Mouse (Mus musculus) layer of hippocampus, postnatal 10 days (tissue): Measurements from ENCODE around the gene Il2rb. TPM values are rescaled to one million over a fixed set of nuclear protein-coding genes. Genes with fewer than 3 reads are reported as not detected.

Experiments used
- DNase-seq, 2 experiments: peaks; one replicate each; pipeline ENCODE4 v3.0.0; 2021; ENCODE audit warnings: low spot score in 2 of 2
- total RNA-seq, 2 experiments: library from RNA; stranded (reverse); gene quantifications; 2 replicates each; pipeline ENCODE4 v1.2.3; 2021

The Il2rb gene
- total RNA-seq, 2 experiments from 2014 or later = 0.11 TPM; not detected in 1

DNA sequence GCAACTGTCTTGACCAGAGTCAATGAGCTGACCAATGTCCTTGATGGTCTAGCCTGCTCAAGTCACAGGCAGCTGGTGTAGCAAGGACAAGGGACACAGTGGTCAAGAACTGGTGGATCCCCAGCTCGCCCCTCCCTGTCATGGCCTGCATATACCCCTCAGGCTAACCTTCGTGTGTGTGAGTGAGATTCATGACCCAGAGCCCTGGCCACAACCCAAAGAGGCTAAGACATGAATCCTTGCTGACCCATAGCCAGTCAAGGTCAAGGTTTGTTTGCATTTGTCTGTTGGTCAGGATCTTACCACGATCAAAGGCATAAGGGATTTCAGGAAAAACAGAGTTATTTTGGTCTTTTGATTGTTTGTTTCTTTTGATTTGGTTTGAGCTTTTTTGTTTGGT lies 12.6 kb downstream of the Il2rb start:
- DNase-seq = no peak

DNA sequence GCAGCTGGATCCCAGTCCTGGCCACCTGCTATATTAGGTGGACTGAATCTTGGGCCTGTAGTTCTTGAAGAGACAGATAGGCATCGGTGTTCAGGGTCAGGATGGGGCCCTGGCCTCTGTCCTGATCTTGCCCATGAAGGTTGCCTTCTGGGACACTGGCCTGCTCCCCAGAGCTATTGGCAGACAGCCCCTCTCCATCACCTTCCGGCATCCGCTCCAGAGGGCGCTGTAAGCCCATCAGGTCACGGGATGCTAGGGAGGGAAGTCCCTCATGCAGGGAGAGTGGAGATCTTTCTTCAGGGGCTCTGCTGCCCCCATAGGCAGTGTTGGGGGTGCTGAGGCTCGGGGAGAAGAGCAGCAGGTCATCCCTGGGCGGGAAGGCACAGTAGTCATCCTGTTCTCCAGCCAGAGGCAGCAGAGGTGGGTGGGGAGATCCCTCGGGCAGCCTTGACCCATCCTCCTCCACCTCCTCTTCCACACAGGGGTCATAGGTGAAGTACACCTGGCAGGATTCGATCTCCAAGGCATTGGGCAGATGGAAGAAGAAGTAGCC lies 13.5 kb downstream of the Il2rb start:
- DNase-seq = no peak

DNA sequence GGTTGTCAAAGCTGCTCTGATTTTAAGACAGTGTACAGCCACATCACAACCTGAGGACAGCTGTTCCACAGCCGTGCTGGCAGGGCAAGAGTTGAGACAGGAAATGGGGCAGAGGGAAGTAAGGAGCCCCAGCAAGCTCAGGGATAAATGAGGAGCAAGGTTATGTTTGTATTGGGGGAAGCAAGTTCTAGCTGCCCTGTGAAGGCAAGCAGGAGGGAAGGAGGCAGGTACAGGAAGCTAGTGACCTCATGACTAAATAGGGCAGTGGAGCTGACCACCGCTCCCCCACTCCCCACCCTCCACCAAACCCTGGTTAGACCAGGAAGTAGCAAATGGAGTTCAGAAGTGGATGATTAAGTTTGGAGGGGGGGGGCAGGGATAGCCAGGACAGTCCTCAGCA lies 14.1 kb downstream of the Il2rb start:
- DNase-seq = no peak

DNA sequence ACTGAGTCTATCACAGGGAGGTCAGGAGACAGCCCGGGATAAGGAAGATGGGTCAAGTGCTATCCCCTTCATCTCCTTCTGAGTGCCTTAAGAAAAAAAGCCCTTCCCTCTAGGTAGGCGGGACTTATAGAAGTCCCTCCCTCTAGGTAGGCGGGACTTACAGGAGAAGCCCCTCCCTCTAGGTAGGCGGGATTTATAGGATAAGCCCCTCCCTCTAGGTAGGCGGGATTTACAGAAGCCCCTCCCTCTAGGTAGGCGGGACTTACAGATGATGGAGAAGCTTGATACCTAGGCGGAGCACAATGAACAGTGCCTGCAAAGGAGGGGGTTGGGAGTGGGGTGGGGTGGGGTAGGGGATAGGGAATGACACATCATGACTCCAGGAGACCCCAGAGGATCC lies 15.0 kb downstream of the Il2rb start:
- DNase-seq = no peak

DNA sequence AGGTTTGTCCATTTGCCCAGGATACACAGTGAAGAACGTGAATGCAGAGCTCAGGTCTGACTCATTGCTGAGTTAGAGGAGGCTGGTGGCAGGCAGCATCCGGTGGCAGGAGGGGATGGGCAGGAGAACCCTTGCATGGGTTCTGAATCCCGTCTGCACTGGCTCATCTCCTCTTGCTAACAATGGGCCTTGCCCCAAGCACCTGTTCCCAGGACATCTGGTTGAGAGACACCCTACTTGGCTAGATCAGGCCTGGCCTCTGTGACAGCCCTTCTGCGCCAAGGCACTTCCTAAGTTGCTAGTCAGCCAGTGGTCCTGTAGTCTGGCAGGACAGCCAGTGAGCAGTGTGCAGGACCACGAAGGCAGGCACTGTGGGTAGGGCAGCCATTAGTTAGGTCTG lies 15.6 kb downstream of the Il2rb start:
- DNase-seq = no peak

DNA sequence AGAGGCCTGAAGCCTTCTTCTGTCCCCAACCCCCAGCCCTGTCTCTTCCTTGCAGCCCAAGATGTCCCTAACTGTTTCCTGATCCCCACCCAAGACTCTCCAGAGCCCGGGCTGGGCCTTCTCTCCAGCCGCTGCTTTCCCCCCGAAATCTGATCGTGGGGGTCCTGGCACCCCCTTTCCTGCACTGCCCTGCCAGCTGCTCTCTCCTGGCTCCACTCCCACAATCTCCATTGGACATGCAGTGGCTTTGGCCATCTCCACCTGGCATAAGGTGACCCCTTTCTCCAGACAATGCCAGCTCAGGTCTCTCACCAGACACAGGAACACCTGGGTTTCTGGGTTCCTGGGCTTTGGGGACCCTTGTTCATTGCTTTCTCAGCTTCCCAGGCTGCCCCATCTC lies 17.0 kb downstream of the Il2rb start:
- no peak for DNase-seq

DNA sequence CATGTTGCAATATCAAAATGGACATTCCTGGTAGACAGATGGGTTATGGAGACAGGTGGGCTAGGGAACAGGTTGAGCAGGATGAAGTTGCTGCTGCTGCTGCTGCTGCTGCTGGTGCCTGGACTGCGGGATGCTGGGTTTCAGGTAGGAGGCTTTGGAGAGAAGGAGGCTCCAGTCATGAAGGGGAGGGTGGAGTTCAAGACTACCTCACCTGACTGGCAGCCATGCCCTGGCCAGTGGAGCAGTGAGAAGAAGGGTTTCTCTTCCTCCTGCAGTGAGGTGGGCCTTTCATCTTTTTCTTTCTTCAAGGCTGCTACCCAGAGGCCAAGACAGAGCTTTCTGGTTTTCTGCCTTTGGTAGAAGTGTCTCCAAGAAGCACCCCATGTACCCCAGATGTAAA lies 18.2 kb downstream of the Il2rb start:
- DNase-seq = no peak

DNA sequence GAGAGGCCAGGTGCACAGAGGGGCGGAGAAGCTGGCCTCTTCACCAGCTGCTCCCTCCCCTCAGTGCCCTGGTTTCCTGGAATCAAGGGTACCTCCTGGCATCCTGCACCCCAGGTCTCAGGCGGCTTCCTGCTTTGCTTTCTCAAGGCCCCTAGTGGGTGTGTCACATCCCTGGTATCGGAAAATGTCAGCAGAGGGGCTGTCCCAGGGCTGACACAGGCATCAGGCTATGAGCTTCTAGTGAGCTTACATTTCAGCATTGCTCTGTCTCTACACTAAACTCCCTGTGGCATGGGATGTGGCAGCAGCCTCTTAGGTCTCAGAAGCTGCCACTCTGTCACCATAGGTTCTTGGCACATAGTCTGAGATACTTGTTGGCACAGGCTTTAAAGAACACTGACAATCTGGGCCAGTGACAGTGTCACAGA lies 19.5 kb downstream of the Il2rb start:
- no peak for DNase-seq

DNA sequence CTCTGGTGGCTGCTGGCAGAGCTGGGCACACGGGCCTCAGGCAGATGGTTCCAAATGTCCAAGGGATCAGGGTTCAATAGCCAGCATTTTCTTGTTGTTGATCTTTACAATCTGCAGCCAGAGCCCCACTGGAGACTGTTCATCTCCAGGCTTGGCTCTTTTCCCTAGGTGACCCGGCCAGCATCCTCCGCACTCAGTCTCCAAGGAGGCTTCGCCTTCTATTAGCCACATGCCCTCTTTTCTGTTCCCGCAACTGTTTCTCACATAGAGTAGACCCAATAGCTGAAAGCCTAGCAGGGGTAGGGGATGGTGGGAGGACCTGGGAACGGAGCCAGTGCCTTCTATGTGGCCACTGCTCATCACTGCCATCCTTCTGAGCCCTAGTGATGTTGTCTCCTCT lies 21.6 kb downstream of the Il2rb start:
- no peak for DNase-seq

DNA sequence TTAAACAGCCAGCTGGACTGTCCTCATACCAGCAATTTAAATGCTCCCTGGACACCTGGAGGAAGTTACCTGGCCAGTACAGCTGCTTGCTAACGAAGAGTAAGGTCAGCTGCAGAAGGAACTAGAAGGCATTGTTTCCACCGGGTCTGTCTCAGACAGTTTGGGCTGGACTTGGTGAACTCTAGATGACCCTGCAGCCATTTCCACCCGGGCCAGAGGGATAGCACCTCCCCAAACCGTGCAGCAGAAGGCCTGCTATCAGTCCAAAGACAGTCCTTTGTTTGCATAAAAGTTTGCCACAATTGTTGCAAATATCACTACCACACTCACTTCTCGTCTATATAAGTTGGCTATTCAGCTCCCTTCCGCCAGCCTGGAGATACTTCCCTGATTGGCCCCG lies 23.2 kb downstream of the Il2rb start:
- no peak for DNase-seq

DNA sequence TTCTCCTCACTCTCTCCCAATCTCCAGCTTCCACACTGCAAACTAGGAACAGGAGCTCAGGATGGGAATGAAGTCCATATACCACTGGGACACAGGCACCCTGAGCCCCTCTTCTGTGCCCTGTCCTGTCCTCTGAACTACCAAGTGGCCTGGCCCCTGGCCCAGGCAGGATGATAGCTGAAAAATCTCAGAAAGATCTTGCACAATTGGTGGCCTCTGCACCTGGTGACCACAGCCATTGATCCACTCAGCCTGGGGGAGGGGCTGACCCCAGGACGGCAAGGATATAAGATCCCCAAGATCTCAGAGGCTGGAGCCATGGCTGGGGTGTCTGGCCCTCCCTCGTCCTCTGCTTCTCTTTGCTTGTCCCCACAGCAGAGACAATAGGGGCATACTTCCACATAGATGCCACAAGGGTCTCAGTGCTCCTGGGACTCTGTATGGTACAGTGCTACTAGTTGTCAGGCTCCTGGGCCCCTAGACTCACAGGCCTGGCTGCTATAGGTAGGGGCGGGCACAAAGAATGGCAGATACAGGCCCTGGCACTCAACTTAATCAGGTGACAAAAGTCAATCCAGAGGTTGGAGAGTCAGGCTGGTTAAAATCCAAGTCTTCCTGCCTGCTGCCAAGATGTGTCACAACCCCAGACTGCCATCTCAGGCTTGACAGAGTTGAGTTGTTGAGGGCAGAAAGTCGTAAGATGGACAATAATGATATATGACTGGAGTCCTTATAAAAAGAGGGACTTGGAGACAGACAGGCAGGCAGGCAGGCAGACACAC lies 24.4 kb downstream of the Il2rb start:
- DNase-seq = no peak

DNA sequence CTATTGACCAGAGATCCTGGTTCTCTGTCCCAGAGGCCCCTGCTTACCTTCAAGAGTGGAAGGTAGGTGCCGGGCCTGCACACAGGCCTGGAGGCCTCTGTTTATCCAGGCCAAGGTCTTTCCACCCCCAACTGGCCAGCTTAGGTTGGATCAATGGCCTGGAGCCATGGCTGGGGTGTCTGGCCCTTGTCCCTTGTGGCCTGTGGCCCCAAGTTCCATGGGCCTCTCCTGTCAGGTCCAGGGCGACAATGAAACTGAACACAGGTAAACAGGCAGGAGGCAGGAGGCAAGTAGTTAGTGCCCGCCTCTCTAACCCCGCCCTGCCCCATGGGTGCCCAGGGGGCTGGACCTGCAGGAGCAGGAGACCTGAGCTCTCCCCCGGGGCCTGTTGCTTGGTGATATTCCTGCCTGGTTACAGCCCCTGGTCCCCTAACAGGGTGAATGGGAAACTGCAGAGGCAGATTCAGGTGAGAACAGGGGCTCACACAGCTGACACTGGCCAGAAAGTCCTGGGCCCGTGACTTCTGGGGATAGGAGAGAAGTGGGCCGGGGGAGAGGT lies 26.6 kb downstream of the Il2rb start, which contains the start of gene Tmprss6:
Gene Tmprss6 (minus strand): TSS at position 256 of the 559 bp plus-strand sequence.
- DNase-seq = no peak

DNA sequence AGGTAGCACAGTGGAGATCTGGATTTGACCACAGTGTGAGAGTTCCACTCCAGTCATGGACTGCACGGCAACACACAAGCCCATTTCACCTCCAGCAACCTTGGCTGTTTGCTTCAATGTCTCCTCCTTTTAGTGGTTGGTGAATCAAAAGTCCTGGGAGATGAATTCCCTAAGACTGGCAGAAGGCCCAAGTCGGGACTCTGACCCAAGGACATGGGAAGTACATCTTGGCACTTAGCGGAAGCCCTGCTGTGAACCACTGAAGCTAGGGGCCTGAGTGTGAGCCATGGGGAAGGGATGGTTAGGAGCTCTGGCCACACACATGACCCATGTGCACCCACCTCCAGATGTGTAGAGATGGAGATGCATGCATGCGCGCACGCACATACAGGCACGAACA lies 27.5 kb downstream of the Il2rb start:
- no peak for DNase-seq

DNA sequence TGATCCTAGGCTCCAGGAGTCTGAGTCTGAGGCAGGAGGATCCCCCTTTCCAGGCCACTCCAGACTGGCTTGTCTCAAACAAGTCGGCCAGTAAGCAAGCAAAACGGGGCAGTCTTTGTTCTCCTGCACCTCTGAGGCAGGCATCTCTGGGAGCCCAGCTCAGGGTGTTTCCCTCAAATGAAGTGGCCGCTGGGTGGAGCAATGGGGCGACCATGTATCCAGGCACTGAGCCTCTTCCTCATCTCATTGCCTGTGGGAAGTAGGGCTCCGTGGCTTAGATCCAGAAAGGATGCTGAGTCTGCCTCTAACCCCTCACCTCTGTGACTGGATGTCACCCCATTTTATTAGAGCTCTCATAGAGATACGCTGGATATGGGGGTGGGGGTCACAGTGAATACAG lies 28.3 kb downstream of the Il2rb start:
- DNase-seq = no peak

DNA sequence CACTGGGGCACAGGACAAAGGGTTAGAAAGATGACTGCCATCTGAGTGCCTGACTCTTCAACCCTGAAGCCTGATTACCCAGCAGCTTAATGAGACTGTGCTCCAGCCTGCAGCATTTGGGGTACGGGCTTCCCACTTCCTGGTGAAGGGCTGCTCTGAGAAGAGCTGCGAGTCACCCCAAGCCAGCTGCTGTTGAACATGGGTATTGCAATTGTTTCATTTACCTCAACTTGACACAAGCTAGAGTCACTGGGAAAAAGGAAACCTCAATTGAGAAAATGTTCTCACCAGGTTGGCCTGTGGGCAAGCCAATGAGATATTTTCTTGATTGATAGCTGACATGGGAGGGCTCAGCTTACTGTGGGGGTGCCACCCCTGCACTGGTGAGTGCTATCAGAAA lies 32.1 kb downstream of the Il2rb start:
- no peak for DNase-seq

DNA sequence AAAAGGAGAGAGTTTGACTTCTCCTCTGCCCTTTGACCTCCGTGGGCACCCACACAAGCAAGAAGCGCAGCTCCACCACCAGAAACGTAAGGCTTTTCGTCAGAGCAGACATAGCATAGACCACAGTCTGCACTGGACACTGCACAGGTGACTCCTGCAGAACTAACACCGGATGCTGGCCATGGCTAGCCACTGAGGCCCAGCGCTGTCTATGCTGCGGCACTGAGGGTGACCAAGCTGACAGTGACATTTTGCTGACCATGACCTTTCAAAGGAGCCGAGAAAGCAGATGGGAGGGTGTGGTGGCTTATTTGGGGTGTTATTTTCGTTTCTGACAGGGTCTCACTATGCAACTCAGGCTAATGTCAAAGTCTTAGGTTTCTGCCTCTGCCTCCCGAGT lies 37.9 kb downstream of the Il2rb start:
- DNase-seq = no peak

DNA sequence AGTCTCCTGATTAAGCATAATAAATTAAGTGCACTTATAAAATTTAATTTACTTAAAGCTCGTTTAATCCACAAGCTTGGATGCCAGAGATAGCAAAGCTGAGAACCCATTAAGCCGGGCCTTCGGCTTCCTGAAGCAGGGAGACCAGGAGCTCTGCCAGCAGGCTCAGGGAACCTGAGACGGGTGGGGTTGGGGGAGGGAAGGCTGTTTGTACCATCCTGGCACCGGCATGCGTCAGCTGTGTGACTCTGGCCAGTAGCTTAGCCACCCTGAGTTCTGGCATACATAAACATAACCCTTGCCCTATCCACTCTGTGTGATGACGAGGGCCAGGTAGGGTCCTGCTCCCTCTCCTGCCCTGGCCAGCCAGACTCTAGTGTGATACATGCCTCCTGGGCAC lies 39.0 kb downstream of the Il2rb start:
- no peak for DNase-seq

DNA sequence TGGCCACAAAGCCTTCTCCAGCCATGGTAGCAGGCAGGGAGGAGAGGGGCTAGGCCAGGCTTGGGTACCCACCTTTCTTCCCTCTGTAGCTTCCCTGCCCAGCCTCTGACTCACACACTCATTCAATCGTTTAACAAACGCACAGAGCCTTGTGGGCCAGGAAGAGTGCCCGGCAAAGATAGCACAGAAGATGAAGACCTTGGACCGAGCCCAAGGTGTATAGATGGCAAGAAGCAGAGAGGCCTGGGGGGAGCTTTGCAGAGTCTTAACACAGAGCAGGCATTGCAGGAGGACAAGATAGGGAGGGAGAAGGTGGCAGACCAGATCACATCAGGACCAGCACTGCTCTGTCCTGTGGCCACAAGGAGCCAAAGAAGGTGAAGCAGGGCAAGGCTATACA lies 39.9 kb downstream of the Il2rb start:
- DNase-seq = no peak

DNA sequence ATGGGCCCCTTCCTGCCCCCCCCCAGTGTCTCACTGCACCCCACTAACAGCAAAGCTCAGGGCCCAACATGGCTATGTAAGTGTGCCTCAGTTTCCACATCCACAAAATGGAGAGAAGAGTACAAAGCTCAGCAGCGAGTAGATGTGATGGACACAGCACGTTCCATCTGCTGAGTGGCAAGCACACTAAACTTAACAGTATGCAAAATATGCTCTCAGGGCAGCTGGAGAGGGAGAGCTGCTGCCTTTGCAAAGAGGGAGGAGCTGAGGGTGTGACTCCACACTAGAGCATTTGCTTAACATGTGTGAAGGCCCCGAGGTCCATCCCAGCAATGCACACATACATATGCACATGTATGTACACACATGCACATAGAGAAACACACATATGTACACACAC lies 42.1 kb downstream of the Il2rb start:
- DNase-seq = no peak

DNA sequence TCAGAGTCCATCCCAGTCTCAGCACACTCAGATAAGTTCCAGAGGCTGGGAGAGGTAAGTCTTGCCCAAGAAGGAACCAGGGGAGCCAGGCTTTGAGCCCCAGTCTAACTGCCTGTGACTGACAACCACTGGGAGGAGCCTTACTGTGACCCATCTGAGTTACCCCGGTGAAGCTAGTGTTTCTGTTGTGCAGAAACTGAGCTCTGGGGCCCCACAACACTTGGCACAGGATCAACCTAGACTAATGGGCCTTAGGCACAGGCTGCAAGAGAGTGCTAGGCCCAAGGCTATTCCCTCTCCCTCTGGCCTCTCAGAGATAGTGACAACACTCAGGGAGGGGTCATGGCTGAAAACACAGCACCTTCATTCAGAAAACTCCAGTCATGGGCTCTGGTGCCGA lies 43.9 kb downstream of the Il2rb start:
- DNase-seq = no peak

DNA sequence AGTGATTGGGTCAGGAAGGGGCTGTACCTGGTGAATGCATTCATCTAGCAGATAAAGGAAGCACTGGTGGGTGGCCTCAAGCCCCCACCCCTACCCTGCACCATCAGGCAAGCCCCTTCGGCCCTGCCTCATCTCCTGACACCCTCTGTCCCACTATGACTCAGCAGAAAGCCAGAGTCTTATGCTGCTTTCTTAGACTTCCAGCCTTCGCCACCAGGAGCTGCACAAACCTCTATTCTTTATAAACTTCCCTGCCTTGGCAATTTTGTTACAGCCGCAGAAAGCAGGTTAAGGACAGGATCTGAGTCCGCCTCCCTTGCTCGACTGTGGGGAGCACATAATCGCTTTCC lies 44.7 kb downstream of the Il2rb start:
- DNase-seq = no peak

DNA sequence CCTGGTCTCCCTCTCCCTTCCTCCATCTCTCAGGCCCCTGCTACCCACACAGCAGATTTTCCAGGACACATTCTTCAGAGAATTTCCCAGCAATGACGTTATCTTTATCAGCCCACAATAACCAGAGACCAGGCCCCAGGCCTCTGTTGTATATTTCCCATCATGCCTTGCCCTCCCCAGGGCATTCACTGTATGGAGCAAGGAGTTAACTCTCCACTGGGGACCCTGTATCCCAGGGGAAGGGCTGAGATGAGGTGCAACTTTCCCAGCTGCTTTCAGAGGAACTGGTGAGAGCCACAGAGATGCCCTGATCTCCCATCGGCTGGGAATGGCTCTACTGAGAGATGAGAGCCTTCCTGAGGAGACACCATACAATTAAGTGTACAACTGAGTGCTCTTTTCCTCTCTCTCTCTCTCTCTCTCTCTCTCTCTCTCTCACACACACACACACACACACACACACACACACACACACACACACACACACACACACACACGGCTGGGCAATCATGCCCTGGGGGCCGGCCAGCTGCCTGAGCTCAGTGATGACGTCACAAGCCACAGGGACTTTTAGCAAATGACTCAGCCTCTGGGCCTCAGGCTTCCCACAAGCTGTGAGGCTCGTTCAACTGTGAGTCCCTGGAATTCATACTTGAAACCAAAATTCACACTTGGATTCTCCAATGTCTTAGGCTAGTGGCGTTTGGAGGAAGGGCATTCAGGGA lies 45.2 kb downstream of the Il2rb start:
- no peak for DNase-seq
